Mouse (Mus musculus) stomach, postnatal 0 days (tissue): ENCODE data around the gene Abr.

Experiments
- CTCF ChIP-seq: IDR thresholded peaks from 2 replicates; pipeline ENCODE4 v1.5.1; 2016; ENCODE audit warnings: antibody characterized with exemption, low read depth, mild to moderate bottlenecking, moderate library complexity
- EP300 ChIP-seq: optimal IDR thresholded peaks from 2 replicates; pipeline ENCODE3; 2016; ENCODE audit warnings: antibody characterized with exemption

- TF ChIP-seq CTCF (no peak), EP300 (no peak)
Measured at GRCm38 (mm10) chr11:76546431-76546830, 75.7 kb downstream of the Abr start.
